Mouse (Mus musculus): ENCODE measurements around the gene Ubl4b.

Ubl4b gene

GRCm38 (mm10) chr3:107554842-107555241 lies at the start of gene Ubl4b:
Gene Ubl4b (minus strand): TSS chr3:107555073.
- no peak for DNase-seq (ENCODE audit: low spot score in 2 of 2)

GRCm38 (mm10) chr3:107600127-107600526 lies 45.3 kb upstream of the Ubl4b start:
- no peak for DNase-seq (ENCODE audit: low spot score in 2 of 2)

GRCm38 (mm10) chr3:107597586-107598389 lies 42.9 kb upstream of the Ubl4b start:
- DNase-seq (ENCODE audit: low spot score in 2 of 2): no peak

DNA sequence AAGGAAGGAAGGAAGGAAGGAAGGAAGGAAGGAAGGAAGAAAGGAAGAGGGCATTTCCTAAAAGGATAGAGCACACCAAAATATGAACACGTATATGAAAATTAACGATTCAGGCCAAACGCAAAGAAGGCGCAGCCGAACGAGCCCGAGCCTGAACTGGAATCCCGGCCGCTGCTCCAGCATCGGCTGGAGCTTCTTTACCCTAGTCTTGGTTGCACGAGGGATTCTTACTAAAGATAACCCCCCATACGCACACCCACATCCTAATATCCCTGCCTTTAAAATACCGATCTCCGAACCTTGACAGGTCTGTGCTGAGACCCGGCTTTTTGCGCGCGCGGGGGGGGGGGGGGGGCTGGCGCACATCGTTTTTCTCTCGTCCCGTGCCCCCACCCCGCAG lies 42.3 kb upstream of the Ubl4b start:
- DNase-seq (ENCODE audit: low spot score in 2 of 2): no peak

GRCm38 (mm10) chr3:107596559-107596958 lies 41.7 kb upstream of the Ubl4b start:
- DNase-seq (ENCODE audit: low spot score in 2 of 2): no peak

DNA sequence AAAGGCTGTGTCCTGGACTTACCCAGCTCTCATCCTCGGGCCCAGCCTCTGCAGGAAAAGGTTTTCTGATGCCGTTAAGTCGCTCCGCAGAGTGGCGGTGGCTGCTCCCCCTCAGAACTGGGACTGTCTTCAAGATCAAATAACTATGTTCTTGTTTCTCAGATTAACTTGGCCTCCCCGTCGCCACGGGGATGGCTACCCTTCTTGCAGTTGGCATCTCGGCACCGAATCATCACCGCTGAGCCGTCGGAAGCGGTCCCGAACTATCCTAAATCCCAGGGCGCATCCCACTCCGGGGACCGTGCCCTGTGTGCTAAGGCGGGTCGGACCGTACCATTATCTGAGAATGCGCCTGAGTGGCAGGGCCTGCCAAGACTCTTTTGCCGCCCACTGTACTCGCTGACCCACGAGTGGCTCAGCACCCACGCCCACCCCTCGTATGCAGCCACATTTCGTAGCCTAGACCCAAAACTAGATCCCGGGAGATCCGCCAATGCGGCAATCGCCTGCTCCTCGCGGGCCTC lies 41.1 kb upstream of the Ubl4b start:
- no peak for DNase-seq (ENCODE audit: low spot score in 2 of 2)

DNA sequence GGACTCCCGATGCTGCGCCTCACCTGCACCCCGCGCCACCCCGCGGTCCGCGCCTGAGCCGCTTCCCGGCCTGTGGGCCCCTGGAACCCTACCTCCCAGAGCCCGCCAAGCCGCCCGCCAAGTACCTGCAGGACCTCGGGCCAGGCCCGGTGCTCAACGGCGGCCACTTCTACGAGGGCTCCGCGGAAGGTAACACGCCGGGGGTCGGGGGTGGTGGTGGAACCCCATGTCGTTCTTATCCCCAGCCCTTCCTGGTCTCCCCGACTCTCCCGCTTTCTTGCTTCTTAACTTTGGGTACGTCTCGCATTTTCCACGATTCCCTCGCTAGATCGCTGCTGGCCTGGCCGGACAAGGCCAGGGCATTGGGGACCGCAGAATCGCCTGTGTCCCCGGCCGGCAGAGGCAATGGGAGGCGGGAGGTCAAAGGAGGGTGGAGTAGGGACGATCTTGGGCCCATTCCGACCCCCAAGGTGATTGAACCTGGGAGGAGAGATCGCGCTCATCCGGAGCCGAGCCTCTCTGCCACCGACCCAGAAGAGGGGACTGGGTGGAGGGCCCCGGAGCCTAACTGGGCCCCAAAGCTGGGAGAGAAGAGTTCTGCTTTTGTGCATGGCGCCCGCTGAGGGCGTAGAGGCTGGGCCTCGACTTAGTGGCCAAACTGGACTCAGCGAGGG lies 40.5 kb upstream of the Ubl4b start:
- DNase-seq (ENCODE audit: low spot score in 2 of 2): no peak

GRCm38 (mm10) chr3:107594662-107595263 lies 39.9 kb upstream of the Ubl4b start, which contains the start of gene Alx3:
Gene Alx3 (plus strand): TSS chr3:107595031.
- no peak for DNase-seq (ENCODE audit: low spot score in 2 of 2)

GRCm38 (mm10) chr3:107593632-107594031 lies 38.8 kb upstream of the Ubl4b start:
- no peak for DNase-seq (ENCODE audit: low spot score in 2 of 2)

GRCm38 (mm10) chr3:107591612-107592011 lies 36.7 kb upstream of the Ubl4b start:
- no peak for DNase-seq (ENCODE audit: low spot score in 2 of 2)

DNA sequence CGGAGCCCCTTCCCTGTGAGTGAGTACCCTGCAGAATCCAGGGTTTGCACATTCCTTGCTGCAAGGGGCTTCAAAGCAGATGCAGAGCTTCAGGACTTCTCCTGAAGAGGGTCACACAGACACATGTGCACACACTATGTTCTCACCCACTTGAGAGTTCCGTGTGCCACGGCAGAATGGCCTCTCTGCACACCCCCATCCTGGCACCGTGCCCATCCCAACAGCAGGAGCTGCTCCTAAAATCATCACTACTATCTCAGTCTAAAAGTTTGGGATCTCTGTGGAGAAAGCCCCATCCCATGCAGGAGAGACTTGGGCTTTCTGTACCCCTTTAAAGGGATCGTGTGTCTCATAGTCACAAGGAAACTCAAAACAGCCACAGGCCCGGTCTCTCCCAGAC lies 31.6 kb upstream of the Ubl4b start:
- no peak for DNase-seq (ENCODE audit: low spot score in 2 of 2)

DNA sequence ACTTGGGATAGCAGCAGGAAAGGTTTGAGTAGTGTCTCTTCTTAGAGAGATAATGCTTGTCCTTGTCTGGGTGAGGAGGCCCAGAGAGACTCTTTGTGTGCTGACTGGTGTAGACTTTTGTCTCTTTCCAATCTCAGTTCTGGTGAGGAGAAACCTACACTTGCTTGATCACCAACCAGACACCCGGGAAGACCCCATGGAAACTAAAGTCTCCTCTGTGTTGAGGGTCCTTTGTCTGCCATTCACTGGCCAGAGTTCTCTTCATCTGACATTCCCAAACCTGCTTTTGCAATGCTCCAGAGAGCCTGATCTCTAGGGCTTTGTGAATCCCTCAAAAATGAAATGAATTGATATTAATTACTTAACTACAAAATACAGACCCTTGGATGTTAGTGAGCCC lies 29.0 kb upstream of the Ubl4b start:
- DNase-seq (ENCODE audit: low spot score in 2 of 2): no peak

GRCm38 (mm10) chr3:107582875-107583767 lies 28.2 kb upstream of the Ubl4b start:
- no peak for DNase-seq (ENCODE audit: low spot score in 2 of 2)

- no peak for DNase-seq (ENCODE audit: low spot score in 2 of 2)
Observed at GRCm38 (mm10) chr3:107582130-107582874, 27.4 kb upstream of the Ubl4b start.

GRCm38 (mm10) chr3:107581103-107582010 lies 26.5 kb upstream of the Ubl4b start:
- DNase-seq (ENCODE audit: low spot score in 2 of 2): no peak

- DNase-seq (ENCODE audit: low spot score in 2 of 2): peak; percentile 45 to 49
Observed at GRCm38 (mm10) chr3:107579466-107579865, 24.6 kb upstream of the Ubl4b start.

GRCm38 (mm10) chr3:107577810-107578390 lies 23.0 kb upstream of the Ubl4b start:
- DNase-seq (ENCODE audit: low spot score in 2 of 2): no peak

DNA sequence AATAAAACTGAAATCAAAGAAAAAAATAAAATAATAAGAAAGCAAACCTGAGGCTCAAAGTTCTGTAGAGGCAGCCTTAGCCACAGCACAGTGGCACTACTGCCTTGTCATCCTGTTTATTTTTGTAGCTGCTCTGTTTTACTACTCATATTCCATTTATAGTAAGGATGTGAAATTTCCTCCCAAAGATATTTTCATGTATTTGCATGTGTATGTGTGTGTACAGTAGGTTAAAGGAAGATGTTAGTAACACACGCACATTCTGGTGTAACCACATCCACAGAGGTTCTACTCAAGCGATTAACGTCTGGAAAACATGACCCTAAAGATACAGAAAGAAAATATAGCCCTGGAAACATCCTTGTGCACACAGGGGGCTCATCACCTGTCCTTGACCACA lies 21.9 kb upstream of the Ubl4b start:
- DNase-seq (ENCODE audit: low spot score in 2 of 2): no peak

DNA sequence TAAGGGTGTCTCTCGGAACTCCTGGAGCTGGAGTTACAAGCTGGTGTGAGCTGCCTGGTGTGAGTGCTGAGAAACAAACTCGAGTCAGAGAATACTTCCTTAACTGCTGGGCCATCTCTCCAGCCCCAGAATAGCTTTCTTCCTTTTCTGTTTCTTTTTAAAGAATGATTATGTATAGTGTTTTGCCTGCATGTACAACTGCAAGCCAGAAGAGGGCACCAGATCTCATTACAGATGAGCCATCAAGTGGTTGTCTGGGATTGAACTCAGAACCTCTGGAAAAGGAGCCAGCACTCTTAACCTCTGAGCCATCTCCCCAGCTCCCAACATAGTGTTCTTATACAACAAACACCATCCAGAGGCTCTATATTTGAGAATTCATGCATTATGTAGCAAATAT lies 16.3 kb upstream of the Ubl4b start:
- no peak for DNase-seq (ENCODE audit: low spot score in 2 of 2)
